Mouse (Mus musculus): ENCODE measurements around the gene E130114P18Rik. TPM values are rescaled to one million over a fixed set of nuclear protein-coding genes. Genes with fewer than 3 reads are reported as not detected.

The E130114P18Rik gene
- polyA plus RNA-seq, 1 experiment from 2014 or later, result 26.3 TPM

DNA sequence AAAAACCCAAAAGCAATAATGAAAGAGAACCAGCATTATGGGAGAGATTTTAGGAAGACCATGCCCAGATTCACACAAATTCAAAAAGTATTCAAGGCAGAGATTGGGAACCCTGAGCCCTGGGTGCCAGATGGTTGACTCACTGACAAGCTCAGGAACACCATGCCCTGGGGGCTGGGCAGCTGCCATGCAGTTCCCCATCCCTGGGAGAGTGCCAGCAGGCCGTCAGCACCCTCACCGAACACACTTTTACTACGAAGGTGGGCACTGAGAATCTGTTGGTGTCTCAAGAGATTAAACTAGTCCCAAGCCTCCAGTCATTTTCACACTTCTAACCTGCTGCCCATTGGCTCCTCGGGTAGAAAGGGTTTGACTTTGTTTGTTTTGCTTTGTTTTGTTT, 175.3 kb downstream of the E130114P18Rik start:
- H3K27ac ChIP-seq, result no peak overlapping the region
- no peaks in the 10 kb centered on the region for H3K4me1 ChIP-seq (replicated peaks; ENCODE audit: control insufficient read depth, insufficient read depth, low read length)
- WGBS, result 39% methylated on average over 4 of the region's 4 CpGs
- H3K9me3 ChIP-seq (ENCODE audit: control insufficient read depth, low read length), result no peaks in the 10 kb centered on the region
- no peak overlapping the region for H3K9ac ChIP-seq
- H3K27me3 ChIP-seq (ENCODE audit: control insufficient read depth, insufficient read depth, low read length), result no peaks in the 10 kb centered on the region
- DNase-seq (ENCODE audit: low spot score), result no peak
- H3K4me2 ChIP-seq (replicated peaks), result no peak overlapping the region
- no peak overlapping the region for H3K4me3 ChIP-seq (replicated peaks; ENCODE audit: low read length)
- H3K36me3 ChIP-seq (replicated peaks; ENCODE audit: control insufficient read depth, insufficient read depth), result no peaks in the 10 kb centered on the region
- no peak for ATAC-seq (ENCODE audit: low FRiP score)

DNA sequence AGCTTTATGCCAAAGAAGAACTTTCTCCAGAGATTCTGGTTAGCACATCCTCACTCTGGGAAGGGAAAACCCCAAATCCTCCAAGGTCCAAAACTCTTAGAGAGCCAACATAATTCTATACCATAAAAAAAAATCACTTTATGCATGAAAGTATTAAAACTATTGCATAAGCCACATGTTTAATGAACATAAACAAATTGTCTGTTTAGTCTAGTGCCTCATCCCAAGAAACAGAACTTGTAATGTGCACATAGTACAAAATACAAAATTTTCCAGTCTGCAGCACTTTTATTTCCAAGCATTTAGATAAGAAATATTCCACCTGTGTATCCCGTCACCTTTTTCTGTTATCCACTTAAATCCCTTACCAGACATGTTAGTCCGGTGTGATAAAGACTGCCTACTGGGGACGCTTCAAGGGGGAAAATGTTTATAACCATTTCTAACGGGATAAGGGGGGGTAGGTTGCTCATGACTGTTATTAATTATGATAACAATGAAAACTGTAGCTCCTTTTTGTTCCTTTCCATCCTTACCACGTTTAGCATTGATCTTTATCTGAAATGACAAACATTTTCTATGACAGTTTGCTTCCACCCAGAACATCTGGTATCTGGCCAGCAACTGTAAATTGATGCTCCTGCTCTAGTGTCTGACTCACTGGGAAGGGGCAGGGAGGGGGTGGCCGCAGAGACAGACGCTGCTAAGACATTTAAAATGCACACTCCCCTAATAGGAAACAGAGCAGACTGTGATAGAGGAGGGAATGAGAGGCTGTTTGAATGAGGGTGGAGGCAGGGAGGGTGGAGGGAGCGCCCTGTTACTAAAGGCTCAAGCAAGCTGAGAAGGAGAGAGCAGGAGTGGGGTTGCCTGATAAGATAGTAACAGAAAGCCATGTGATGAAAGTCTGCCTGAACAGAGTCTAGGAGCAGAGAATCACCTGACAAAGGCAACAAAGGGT, 176.7 kb downstream of the E130114P18Rik start:
- no peaks in the 10 kb centered on the region for H3K9me3 ChIP-seq (ENCODE audit: control insufficient read depth, low read length)
- H3K4me2 ChIP-seq (replicated peaks), result no peak overlapping the region
- H3K4me3 ChIP-seq (replicated peaks; ENCODE audit: low read length), result no peak overlapping the region
- H3K9ac ChIP-seq, result no peak overlapping the region
- DNase-seq (ENCODE audit: low spot score) (no peak), ATAC-seq (ENCODE audit: low FRiP score) (peak; percentile 53; the same call in 1 of the 2 replicates)
- no peaks in the 10 kb centered on the region for H3K27me3 ChIP-seq (ENCODE audit: control insufficient read depth, insufficient read depth, low read length)
- 43% methylated on average over 8 of the region's 8 CpGs for WGBS
- no peaks in the 10 kb centered on the region for H3K36me3 ChIP-seq (replicated peaks; ENCODE audit: control insufficient read depth, insufficient read depth)
- no peaks in the 10 kb centered on the region for H3K4me1 ChIP-seq (replicated peaks; ENCODE audit: control insufficient read depth, insufficient read depth, low read length)
- no peak overlapping the region; the same call in 1 of the 2 replicates for H3K27ac ChIP-seq

DNA sequence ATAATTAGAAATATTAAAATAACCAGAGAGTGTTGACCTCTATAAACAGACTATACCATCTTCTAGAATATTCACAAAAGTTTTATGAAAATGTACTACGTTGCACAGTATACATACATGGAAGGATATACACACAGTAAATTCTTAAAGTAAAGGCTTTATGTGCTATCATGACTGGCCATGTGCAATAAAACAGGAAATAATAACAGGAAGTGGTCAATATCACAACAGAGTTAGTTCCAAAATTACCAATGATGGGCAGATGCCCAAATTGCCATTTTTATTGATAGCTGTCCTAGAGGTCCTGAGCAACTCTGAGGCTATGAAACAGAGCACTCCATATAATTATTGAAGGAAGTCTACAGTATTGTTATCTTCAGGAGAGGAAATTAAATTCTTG, 180.4 kb downstream of the E130114P18Rik start:
- ATAC-seq (ENCODE audit: low FRiP score), result no peak
- Histone ChIP-seq H3K9ac (no peak overlapping the region), H3K36me3 (replicated peaks; ENCODE audit: control insufficient read depth, insufficient read depth) (no peaks in the 10 kb centered on the region), H3K4me1 (replicated peaks; ENCODE audit: control insufficient read depth, insufficient read depth, low read length) (no peaks in the 10 kb centered on the region), H3K27ac (no peak overlapping the region), H3K4me3 (replicated peaks; ENCODE audit: low read length) (no peak overlapping the region), H3K9me3 (ENCODE audit: control insufficient read depth, low read length) (no peaks in the 10 kb centered on the region), H3K4me2 (replicated peaks) (no peak overlapping the region), H3K27me3 (ENCODE audit: control insufficient read depth, insufficient read depth, low read length) (no peaks in the 10 kb centered on the region)
- DNase-seq (ENCODE audit: low spot score), result no peak
- 93% methylated on average over 1 of the region's 1 CpGs for WGBS

DNA sequence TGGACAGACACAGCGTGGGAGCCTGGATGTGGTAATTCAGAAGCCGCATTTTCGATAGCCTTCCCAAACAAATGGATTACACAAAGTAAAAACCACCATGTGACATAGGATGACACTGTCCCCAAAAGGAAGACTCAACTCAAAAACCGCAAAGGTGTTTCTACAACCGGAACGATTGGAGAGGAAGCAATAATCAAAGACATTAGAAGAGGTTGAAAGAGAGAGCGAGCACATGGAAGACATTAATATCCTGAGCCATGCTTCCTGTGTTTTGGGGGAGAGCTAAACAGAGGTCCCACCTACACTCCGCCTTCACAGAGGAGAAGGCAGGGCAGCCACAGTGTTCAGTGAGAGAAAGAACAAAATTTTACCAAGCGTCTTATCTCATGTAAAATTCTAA, 181.5 kb downstream of the E130114P18Rik start:
- ATAC-seq (ENCODE audit: low FRiP score), result no peak
- Histone ChIP-seq H3K9me3 (ENCODE audit: control insufficient read depth, low read length) (no peaks in the 10 kb centered on the region), H3K27me3 (ENCODE audit: control insufficient read depth, insufficient read depth, low read length) (no peaks in the 10 kb centered on the region), H3K27ac (no peak overlapping the region), H3K36me3 (replicated peaks; ENCODE audit: control insufficient read depth, insufficient read depth) (no peaks in the 10 kb centered on the region), H3K9ac (no peak overlapping the region), H3K4me2 (replicated peaks) (no peak overlapping the region), H3K4me3 (replicated peaks; ENCODE audit: low read length) (no peak overlapping the region), H3K4me1 (replicated peaks; ENCODE audit: control insufficient read depth, insufficient read depth, low read length) (no peaks in the 10 kb centered on the region)
- WGBS, result 91% methylated on average over 9 of the region's 9 CpGs
- DNase-seq (ENCODE audit: low spot score), result no peak

DNA sequence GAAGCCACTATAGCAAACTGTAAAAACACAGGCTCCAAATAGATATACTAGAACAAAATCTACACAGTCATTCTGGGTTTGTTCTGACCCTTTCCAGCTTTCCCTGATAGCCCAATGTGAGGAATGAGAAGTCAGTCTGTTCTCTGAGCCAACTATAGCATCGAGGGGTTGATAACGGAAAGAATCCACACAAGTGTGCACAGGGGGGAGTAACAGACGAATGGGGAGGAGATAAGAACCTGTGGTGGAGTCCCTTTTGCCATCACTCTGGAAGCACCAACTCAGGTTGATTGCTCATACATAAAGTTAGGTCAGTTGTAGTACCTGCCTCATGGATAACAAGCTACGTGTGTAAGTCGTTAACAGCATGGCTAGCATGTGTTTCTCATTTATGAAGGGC, 184.0 kb downstream of the E130114P18Rik start:
- 88% methylated on average over 5 of the region's 5 CpGs for WGBS
- H3K4me3 ChIP-seq (replicated peaks; ENCODE audit: low read length), result no peak overlapping the region
- H3K27ac ChIP-seq, result no peak overlapping the region
- H3K27me3 ChIP-seq (ENCODE audit: control insufficient read depth, insufficient read depth, low read length), result no peaks in the 10 kb centered on the region
- H3K9me3 ChIP-seq (ENCODE audit: control insufficient read depth, low read length), result no peaks in the 10 kb centered on the region
- H3K4me1 ChIP-seq (replicated peaks; ENCODE audit: control insufficient read depth, insufficient read depth, low read length), result no peaks in the 10 kb centered on the region
- H3K4me2 ChIP-seq (replicated peaks), result no peak overlapping the region
- H3K9ac ChIP-seq, result no peak overlapping the region
- DNase-seq (ENCODE audit: low spot score), result no peak
- H3K36me3 ChIP-seq (replicated peaks; ENCODE audit: control insufficient read depth, insufficient read depth), result no peaks in the 10 kb centered on the region
- no peak for ATAC-seq (ENCODE audit: low FRiP score)

DNA sequence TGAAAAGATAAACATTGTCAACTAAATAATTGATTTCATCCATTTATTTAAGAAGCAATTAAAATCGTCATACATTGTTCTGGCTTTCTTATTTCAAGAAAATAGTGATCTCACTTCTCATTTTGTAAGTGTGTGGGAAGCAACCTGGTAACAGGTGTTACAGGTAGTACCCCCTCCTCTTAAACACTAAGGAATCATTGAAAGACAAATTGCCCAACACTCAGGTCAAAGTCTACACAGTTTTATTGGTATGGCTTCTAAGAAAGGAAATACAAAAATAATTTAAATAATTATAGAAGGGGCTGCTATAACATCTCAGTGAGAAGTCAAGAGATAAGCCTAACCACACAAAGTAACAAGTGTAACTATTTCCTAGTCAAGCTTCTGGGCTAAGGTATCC, 188.1 kb downstream of the E130114P18Rik start:
- Histone ChIP-seq H3K4me3 (replicated peaks; ENCODE audit: low read length) (no peak overlapping the region), H3K9ac (no peak overlapping the region), H3K9me3 (ENCODE audit: control insufficient read depth, low read length) (no peaks in the 10 kb centered on the region), H3K4me1 (replicated peaks; ENCODE audit: control insufficient read depth, insufficient read depth, low read length) (no peaks in the 10 kb centered on the region), H3K36me3 (replicated peaks; ENCODE audit: control insufficient read depth, insufficient read depth) (no peaks in the 10 kb centered on the region), H3K27me3 (ENCODE audit: control insufficient read depth, insufficient read depth, low read length) (no peaks in the 10 kb centered on the region), H3K27ac (no peak overlapping the region), H3K4me2 (replicated peaks) (no peak overlapping the region)
- WGBS, result 82% methylated on average over 1 of the region's 1 CpGs
- DNase-seq (ENCODE audit: low spot score) (no peak), ATAC-seq (ENCODE audit: low FRiP score) (no peak)

DNA sequence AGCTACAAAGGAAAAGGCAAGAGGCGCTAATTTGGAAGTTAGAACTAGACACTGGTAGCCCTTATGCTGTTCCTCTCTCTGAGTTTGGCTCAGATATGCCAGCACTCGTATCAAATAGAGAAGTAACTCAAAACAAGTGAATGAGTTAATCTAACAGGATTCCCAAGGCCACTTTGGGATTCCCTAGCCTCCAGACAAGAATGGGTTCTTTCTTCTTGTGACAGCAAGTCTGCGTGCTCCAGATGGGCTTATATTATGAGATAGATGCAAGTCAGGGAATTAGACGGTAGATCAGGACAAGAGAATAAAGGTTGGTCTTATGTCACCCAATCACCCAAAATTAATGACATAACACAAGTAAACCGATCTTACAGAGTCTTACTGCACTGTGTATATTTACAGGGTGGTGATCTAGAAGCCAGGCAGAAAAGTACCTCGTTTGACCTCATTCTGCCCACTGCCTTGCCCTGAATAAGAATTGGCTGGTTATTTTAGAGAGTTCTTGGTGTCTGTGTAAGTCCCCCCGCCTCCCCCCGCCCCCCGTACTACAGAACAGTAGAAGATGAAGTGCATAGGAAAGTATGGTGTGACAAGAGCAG, 190.4 kb downstream of the E130114P18Rik start:
- Histone ChIP-seq H3K4me3 (replicated peaks; ENCODE audit: low read length) (no peak overlapping the region), H3K4me1 (replicated peaks; ENCODE audit: control insufficient read depth, insufficient read depth, low read length) (no peaks in the 10 kb centered on the region; the same call in 1 of the 2 replicates), H3K9ac (no peak overlapping the region), H3K27me3 (ENCODE audit: control insufficient read depth, insufficient read depth, low read length) (no peaks in the 10 kb centered on the region), H3K9me3 (ENCODE audit: control insufficient read depth, low read length) (no peaks in the 10 kb centered on the region), H3K27ac (no peak overlapping the region), H3K36me3 (replicated peaks; ENCODE audit: control insufficient read depth, insufficient read depth) (no peaks in the 10 kb centered on the region), H3K4me2 (replicated peaks) (no peak overlapping the region)
- WGBS, result 64% methylated on average over 9 of the region's 9 CpGs
- ATAC-seq (ENCODE audit: low FRiP score), result no peak
- DNase-seq (ENCODE audit: low spot score), result no peak

DNA sequence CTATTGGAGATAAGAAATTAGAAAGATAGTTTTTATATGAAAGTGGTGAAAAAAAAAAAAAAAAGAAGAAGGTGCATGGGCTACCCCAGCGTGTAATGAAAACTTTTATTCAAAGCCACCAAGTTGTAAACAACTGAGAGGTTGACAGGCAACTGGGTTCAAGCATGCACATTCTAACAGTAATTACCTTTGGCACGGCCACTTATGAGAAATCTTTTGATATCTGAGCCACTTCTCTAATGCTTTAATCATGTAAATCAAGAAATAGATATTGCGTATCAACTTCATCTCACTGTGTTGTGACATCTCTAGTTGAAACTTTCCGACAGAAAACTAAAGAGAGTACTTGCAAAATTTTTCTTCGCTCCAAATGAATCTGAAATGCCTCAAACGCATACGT, 192.7 kb downstream of the E130114P18Rik start:
- Histone ChIP-seq H3K27ac (no peak overlapping the region), H3K4me3 (replicated peaks; ENCODE audit: low read length) (0 out of 2 replicates have a peak overlapping the region, but pooled peaks have one; percentile 6), H3K27me3 (ENCODE audit: control insufficient read depth, insufficient read depth, low read length) (no peaks in the 10 kb centered on the region), H3K9ac (no peak overlapping the region), H3K9me3 (ENCODE audit: control insufficient read depth, low read length) (no peaks in the 10 kb centered on the region), H3K4me2 (replicated peaks) (peak overlapping the region; percentile 37), H3K4me1 (replicated peaks; ENCODE audit: control insufficient read depth, insufficient read depth, low read length) (no peaks in the 10 kb centered on the region; the same call in 1 of the 2 replicates), H3K36me3 (replicated peaks; ENCODE audit: control insufficient read depth, insufficient read depth) (no peaks in the 10 kb centered on the region)
- DNase-seq (ENCODE audit: low spot score), result no peak
- WGBS, result 62% methylated on average over 7 of the region's 7 CpGs
- no peak for ATAC-seq (ENCODE audit: low FRiP score)

DNA sequence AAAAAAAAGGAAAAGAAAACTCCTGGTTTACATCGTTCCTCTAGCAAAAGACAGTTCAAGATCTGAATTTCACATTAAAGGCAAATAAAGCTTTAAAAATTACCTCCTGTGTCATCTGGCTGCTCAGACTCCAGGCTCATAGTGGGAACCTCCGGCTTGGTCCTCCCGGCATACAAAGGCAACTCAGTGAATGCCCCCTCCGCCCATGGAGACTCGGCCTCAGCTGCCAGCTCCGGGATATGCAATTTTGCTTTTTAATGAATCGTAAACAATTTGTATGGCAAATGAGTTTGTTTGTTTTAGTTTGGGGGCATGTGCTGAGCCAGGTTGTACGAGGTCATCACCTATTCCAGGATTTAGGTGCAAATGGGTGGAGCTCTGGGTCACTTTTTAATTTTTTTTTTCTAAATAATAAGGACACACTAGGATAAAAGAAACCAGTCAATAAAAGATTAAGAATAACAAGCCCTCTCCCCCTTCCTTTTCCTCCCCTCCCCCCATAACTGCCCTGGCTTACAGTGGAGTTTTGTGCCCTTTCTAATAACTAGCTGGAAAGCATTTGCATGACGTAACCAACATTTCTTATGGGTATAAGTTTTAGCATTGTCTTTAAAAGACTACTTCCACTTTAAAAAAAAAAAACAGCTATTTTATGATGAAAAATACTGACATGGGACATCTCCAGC, 193.3 kb downstream of the E130114P18Rik start:
- ATAC-seq (ENCODE audit: low FRiP score) (no peak), DNase-seq (ENCODE audit: low spot score) (no peak)
- H3K4me2 ChIP-seq (replicated peaks), result peak overlapping the region; percentile 37
- no peaks in the 10 kb centered on the region for H3K9me3 ChIP-seq (ENCODE audit: control insufficient read depth, low read length)
- peaks cover 2% of the 10 kb centered on the region for H3K4me1 ChIP-seq (replicated peaks; ENCODE audit: control insufficient read depth, insufficient read depth, low read length)
- WGBS, result 19% methylated on average over 9 of the region's 9 CpGs
- peak overlapping the region; percentile 30 for H3K4me3 ChIP-seq (replicated peaks; ENCODE audit: low read length)
- no peaks in the 10 kb centered on the region for H3K27me3 ChIP-seq (ENCODE audit: control insufficient read depth, insufficient read depth, low read length)
- H3K9ac ChIP-seq, result peak overlapping the region; percentile 46
- peak overlapping the region; percentile 77 for H3K27ac ChIP-seq
- no peaks in the 10 kb centered on the region for H3K36me3 ChIP-seq (replicated peaks; ENCODE audit: control insufficient read depth, insufficient read depth)
